Mouse (Mus musculus) cerebellum, adult 2 months (tissue): ENCODE results near the gene Ehd3. TPM values are rescaled to one million over a fixed set of nuclear protein-coding genes. Genes with fewer than 3 reads are reported as not detected.
A peak's percentile ranks its signal among the peaks of the same experiment; 100 is the strongest.

ENCODE experiments used
- DNase-seq, 2 experiments: peaks; one replicate each; pipeline ENCODE4 v3.0.0; 2021
- H3K27ac ChIP-seq: fragments of 200-500 bp; 2 replicates; pipeline ENCODE4 v1.5.1; 2012; ENCODE audit warnings: low read length, control low read depth, inconsistent platforms; ENCODE audit not compliant: insufficient read depth
- H3K27me3 ChIP-seq: fragments of 200-500 bp; 2 replicates; pipeline ENCODE4 v1.6.1; 2012; ENCODE audit warnings: inconsistent platforms, mild to moderate bottlenecking, low read length, moderate library complexity; ENCODE audit not compliant: control insufficient read depth, insufficient read depth
- H3K4me1 ChIP-seq: fragments of 200-500 bp; 2 replicates; pipeline ENCODE4 v1.6.1; 2011; ENCODE audit warnings: low read length; ENCODE audit not compliant: control insufficient read depth, insufficient read depth
- H3K4me3 ChIP-seq: fragments of 200-500 bp; replicated peaks from 2 replicates; pipeline ENCODE3; 2011; ENCODE audit warnings: mild to moderate bottlenecking, low read depth, low read length, control low read depth; ENCODE audit not compliant: insufficient read depth
- CTCF ChIP-seq: fragments of 200-500 bp; IDR thresholded peaks from 2 replicates; pipeline ENCODE4 v1.5.1; 2011; ENCODE audit warnings: low read depth, mild to moderate bottlenecking, control low read depth, low read length, moderate library complexity, borderline replicate concordance; ENCODE audit not compliant: insufficient read depth
- POLR2A ChIP-seq: fragments of 200-500 bp; IDR thresholded peaks from 2 replicates; pipeline ENCODE4 v1.6.1; 2011; ENCODE audit warnings: low read length, control low read depth, borderline replicate concordance; ENCODE audit not compliant: insufficient read depth
- WGBS: fragments of 180-500 bp; shearing (Covaris S2); methylation state at CpG from one replicate; pipeline ENCODE4 v1.1.7; 2018; 5-methylcytosine and 5-hydroxymethylcytosine counted together
- polyA plus RNA-seq: library from polyadenylated mRNA; depleted of rRNA; stranded (reverse); fragments of >200 nt; gene quantifications from 2 replicates; pipeline ENCODE4 v1.2.3, GENCODE M21; 2012

The Ehd3 gene
- polyA plus RNA-seq, 1 experiment, result 61.9 TPM

DNA sequence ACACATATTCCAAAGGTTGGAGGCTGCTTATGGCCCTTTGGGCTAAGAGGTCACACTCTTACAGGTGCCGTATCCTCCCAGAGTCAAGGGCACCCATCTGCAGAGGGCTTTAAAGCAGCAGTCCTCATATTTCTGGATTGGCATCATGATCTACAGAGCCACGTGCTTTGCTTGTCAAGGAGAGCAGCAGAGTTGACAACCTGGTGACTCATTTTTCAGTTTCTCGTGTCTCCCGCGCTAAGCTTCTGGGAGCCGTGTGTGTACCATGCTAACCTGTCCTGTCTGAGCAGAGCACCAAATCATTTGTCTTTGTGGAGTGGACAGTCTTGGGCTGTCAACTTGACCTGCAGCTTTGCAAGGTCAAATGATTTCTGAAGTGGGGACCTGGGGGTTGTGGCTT lies 2.4 kb downstream of the Ehd3 start:
- TF ChIP-seq CTCF (no peak), POLR2A (no peak)
- no peaks in the 10 kb centered on the region for H3K27me3 ChIP-seq
- DNase-seq, result peak; percentile 28 to 35
- WGBS, result 31% methylated on average over 6 of the region's 6 CpGs
- H3K4me3 ChIP-seq, result peak overlapping the region; percentile 55
- H3K27ac ChIP-seq, result 0 out of 2 replicates have a peak overlapping the region, but pooled peaks have one; percentile 25
- H3K4me1 ChIP-seq, result peaks cover 30% of the 10 kb centered on the region

DNA sequence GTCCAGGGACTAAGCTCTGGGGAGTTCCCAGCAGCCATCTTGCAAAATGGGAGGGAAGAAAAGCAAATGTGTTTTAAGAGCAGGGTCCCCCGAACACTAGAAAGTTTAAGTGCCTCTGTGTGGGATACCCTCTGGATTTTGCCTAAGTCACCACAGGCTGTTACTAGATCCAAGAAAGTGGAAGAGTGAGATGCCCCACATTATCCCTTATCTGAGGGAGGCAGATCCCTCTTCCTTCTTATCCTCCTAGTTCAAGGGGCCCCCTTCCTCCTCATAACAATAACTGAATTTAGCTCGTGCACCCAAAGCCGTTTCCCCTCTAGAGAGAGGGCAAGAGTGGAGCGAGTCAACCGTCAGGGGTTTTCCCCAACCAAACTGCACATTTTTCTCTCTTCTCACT lies 3.3 kb downstream of the Ehd3 start:
- Histone ChIP-seq H3K4me1 (peaks cover 36% of the 10 kb centered on the region), H3K27ac (no peak overlapping the region), H3K27me3 (no peaks in the 10 kb centered on the region), H3K4me3 (peak overlapping the region; percentile 18)
- 98% methylated on average over 5 of the region's 5 CpGs for WGBS
- TF ChIP-seq CTCF (no peak), POLR2A (no peak)
- no peak for DNase-seq

DNA sequence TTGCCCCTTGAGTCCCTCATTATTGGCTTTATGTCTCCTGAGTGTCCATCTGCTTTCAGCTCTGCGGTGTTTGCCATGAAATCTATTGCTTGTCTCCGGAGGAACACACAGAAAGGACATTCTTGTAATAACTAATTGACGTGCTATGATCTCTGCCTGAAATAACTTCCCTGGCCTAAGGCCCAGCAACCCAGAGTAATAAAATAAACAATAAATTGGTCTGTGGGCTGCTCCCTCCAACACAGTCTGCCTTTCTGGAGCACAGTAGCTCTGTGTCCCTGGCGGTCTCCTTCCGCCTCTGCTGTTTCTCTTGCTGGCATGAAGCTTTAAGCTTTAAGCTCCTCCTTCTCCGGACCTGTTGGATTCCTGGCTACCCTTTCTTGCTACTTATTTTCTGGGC lies 4.5 kb downstream of the Ehd3 start:
- H3K27me3 ChIP-seq, result no peaks in the 10 kb centered on the region
- peak in 1 of 2 experiments; percentile 41 for DNase-seq
- 23% methylated on average over 6 of the region's 6 CpGs for WGBS
- TF ChIP-seq CTCF (no peak), POLR2A (no peak)
- H3K4me1 ChIP-seq, result peaks cover 36% of the 10 kb centered on the region
- peak overlapping the region; percentile 1 for H3K4me3 ChIP-seq
- H3K27ac ChIP-seq, result no peak overlapping the region

DNA sequence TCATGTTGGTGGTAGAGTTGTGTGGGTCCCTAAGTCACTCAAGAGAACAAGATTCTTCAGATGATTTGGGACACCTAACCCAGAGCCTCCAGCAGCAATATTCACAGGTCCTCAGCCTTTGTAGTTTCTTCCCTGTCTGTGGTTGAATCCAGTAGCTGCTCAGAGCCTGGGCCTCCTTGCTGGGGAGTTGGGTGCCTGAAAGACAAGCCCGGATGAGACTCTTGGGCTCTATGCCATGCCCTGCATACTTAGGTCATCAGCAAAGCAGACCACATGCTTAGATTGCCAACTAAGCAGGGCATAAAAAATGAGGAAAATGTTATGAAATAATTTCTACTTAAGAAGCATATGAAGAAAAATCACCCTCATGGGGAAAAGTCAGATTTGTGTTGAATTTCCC lies 6.9 kb downstream of the Ehd3 start:
- no peaks in the 10 kb centered on the region for H3K27me3 ChIP-seq
- WGBS, result 3% methylated on average over 1 of the region's 1 CpGs
- H3K27ac ChIP-seq, result peak overlapping the region; percentile 51
- H3K4me1 ChIP-seq, result peaks cover 36% of the 10 kb centered on the region
- TF ChIP-seq POLR2A (no peak), CTCF (no peak)
- no peak overlapping the region for H3K4me3 ChIP-seq
- DNase-seq, result peak in 1 of 2 experiments; percentile 58

DNA sequence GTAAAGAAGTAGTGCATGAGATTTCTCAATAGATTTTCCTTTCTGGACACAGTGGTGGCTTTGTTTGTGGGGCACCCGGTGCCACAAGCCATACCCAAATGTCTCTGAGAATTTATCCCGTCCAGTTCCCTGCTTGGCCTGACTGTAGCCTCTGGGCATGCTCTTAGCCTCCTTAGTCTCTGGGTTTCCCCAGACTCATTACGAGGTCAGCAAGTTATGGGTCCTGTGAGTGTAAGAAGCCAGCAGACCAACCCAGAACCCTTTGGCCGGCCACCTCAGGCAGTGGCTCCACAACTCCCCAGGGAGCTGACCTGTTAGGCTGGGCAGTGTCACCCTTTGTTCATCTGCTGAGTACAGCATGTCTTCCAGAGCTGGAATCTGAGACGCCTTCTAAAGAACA lies 7.6 kb downstream of the Ehd3 start:
- Histone ChIP-seq H3K4me1 (peaks cover 34% of the 10 kb centered on the region), H3K4me3 (no peak overlapping the region), H3K27ac (no peak overlapping the region), H3K27me3 (no peaks in the 10 kb centered on the region)
- 73% methylated on average over 5 of the region's 5 CpGs for WGBS
- no peak for TF ChIP-seq POLR2A
- TF ChIP-seq CTCF, result no peak
- no peak for DNase-seq

DNA sequence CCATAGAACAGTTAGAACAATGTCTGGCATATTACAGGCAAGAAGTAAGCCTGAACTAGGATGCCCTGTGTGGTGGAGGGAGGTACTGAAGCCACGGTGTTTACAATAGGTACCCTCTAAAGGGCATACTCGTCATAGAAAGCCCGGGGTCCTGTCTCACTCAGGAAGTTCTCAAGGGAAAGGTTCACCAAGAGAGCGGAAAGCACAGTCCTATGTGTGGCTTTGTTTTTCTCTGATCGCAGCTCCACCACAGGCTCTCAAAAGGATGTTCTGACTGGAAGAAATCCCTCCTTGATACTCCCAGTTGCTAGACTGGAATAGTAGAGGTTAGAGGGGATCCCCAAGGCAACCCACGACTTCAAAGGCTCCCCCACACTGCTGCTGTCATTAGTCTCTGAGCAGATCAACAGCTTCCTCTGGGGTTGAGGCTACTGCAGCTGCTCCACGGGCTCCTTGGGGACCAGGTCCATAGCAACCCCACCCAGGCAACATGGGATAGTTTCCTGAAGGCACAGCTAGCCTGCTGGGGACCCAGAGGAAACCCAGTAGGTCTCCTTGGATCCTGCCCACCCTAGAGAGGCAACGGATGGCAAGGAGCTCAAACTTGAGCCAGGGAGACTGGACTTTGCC lies 9.2 kb downstream of the Ehd3 start:
- Histone ChIP-seq H3K27ac (no peak overlapping the region), H3K4me1 (peaks cover 41% of the 10 kb centered on the region), H3K4me3 (no peak overlapping the region), H3K27me3 (no peaks in the 10 kb centered on the region)
- 69% methylated on average over 8 of the region's 8 CpGs for WGBS
- TF ChIP-seq POLR2A, result no peak
- no peak for TF ChIP-seq CTCF
- DNase-seq, result no peak

DNA sequence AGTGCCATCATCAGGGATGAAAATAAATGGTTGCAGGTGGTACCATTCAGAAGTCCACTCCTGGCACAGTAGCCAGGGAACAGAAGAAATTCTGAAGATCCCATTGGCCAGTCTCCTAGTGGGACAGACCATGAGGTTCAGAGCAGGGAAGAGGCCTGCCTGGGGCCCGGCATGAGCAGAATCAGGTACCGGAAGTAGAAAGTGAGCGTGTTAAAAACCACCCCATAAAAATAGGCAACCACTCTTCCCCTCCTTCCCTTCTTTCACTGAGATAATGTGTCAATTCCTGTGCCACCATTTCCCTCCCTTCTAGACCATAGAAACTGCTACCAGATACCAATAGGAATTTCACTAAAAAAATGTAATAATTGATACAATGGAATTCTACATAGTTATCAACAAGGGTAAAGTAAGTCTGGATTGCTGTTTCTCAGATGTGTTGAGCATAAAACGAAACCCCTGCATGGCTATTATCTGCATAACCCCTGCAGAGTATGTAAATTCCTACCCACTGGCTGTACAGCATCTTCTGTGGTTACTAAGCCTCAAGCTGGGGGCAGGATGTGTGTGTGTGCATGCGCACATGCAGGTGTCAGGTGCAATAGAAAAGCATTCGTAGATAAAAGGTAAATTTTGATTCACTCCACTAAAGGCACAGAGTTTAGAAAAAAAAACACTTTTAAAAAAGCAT lies 10.7 kb downstream of the Ehd3 start:
- peaks cover 29% of the 10 kb centered on the region for H3K4me1 ChIP-seq
- H3K27ac ChIP-seq, result no peak overlapping the region
- TF ChIP-seq CTCF (no peak), POLR2A (no peak)
- no peak for DNase-seq
- WGBS, result 88% methylated on average over 6 of the region's 6 CpGs
- H3K27me3 ChIP-seq, result no peaks in the 10 kb centered on the region
- no peak overlapping the region for H3K4me3 ChIP-seq
